Mouse (Mus musculus): Measurements from ENCODE around the gene Gm21981. TPM values are rescaled to one million over a fixed set of nuclear protein-coding genes. Genes with fewer than 3 reads are reported as not detected.

Gene Gm21981
- polyA plus RNA-seq, 1 experiment from 2014 or later, result 2.4 TPM

DNA sequence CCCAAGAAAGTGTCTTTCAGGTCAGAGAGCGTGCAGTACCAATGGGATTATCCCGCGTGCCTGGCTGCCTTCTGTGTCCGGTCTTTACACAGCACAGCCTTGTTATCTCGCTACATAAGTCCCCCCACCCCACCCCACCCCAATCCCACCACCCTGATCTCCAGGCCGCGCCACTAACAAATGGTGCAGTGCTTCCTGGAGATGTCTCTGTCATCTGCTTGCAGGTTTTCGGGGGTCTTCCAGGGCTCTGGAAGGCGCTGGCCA is 6.0 kb downstream of the Gm21981 start, which contains the start of gene Tomm6:
TSS of gene Tomm6 (minus strand) at position 43 of the 264 bp plus-strand sequence.
- H3K27me3 ChIP-seq (ENCODE audit: control insufficient read depth, insufficient read depth, low read length), result no peaks in the 10 kb centered on the region
- under 1% methylated on average over 9 of the region's 9 CpGs for WGBS
- no peak for ATAC-seq (replicated peaks; ENCODE audit: insufficient number of reproducible peaks, low FRiP score, low TSS enrichment, low read depth)

DNA sequence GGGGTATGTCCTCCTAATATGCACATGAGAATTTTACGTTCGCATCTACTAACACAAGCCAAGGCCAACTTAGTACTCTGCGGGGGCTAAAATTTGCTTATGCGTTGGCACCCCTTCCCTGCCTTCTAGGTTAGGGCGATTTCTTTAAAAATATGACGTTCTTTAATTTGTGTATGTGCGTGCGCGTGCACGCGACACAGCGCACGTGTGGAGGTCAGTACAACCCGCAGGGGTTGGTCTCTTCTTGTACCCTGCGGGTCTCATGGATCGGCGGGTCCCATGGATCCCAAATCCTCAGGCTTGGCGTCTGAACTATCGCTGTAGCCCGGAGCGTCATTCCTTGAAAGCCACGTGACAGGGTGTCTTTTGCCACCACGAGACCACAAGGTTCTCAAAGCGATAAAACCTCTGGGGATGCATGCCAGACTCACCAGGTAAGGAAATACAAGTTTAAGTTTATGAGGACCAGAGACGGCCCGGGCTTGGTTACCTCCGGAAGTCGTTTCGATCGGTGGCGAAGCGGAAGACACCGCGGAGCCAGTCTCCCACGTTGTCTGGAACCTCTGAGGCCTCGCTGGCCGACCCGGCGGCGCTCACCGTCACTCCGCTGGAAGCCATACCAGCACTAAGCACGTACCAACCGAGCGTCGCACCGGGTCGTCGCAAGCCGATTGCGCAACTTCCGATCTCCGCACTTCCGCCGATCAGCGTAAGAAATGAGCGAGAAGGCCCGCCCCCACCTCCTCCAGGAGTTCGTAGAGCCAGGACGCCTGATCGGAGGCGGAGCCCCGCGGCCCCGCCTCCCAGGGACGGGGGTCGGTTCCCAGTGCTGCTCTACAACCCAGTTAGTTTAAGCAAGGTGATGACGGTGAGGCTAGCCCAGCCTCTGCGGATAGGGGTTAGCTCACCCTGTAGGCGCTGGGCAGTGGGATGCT is 6.6 kb downstream of the Gm21981 start:
- Histone ChIP-seq H3K27me3 (ENCODE audit: control insufficient read depth, insufficient read depth, low read length) (no peaks in the 10 kb centered on the region), H3K4me3 (ENCODE audit: low read depth, low read length) (peak overlapping the region; percentile 88), H3K36me3 (replicated peaks; ENCODE audit: control insufficient read depth, insufficient read depth, low read depth, low read length) (no peaks in the 10 kb centered on the region; the same call in 1 of the 2 replicates), H3K27ac (replicated peaks; ENCODE audit: low read depth, low read length) (0 out of 2 replicates have a peak overlapping the region, but pooled peaks have one; percentile 22), H3K9me3 (replicated peaks; ENCODE audit: control insufficient read depth, low read length) (no peaks in the 10 kb centered on the region), H3K9ac (replicated peaks; ENCODE audit: low read length) (peak overlapping the region; percentile 84), H3K4me2 (ENCODE audit: low read depth, low read length) (peak overlapping the region; percentile 97), H3K4me1 (ENCODE audit: control insufficient read depth, insufficient read depth, low read length) (no peaks in the 10 kb centered on the region; the same call in 1 of the 2 replicates)
- peak; percentile 99 for DNase-seq (ENCODE audit: low spot score)
- peak; percentile 89 for ATAC-seq (replicated peaks; ENCODE audit: insufficient number of reproducible peaks, low FRiP score, low TSS enrichment, low read depth)
- under 1% methylated on average over 70 of the region's 70 CpGs for WGBS

More for the DNA sequence above, 6.0 kb downstream of the Gm21981 start, which contains the start of gene Tomm6:
- Histone ChIP-seq H3K4me2 (ENCODE audit: low read depth, low read length) (peak within 1 kb of the TSS; percentile 97), H3K36me3 (replicated peaks; ENCODE audit: control insufficient read depth, insufficient read depth, low read depth, low read length) (no peaks in the 10 kb centered on the region), H3K4me3 (ENCODE audit: low read depth, low read length) (peak within 1 kb of the TSS; percentile 88), H3K9ac (replicated peaks; ENCODE audit: low read length) (peak within 1 kb of the TSS; percentile 84), H3K27ac (replicated peaks; ENCODE audit: low read depth, low read length) (peak within 1 kb of the TSS; percentile 22; the same call in 1 of the 2 replicates), H3K9me3 (replicated peaks; ENCODE audit: control insufficient read depth, low read length) (no peaks in the 10 kb centered on the region), H3K4me1 (ENCODE audit: control insufficient read depth, insufficient read depth, low read length) (no peaks in the 10 kb centered on the region; the same call in 1 of the 2 replicates)
- no peak for DNase-seq (ENCODE audit: low spot score)

DNA sequence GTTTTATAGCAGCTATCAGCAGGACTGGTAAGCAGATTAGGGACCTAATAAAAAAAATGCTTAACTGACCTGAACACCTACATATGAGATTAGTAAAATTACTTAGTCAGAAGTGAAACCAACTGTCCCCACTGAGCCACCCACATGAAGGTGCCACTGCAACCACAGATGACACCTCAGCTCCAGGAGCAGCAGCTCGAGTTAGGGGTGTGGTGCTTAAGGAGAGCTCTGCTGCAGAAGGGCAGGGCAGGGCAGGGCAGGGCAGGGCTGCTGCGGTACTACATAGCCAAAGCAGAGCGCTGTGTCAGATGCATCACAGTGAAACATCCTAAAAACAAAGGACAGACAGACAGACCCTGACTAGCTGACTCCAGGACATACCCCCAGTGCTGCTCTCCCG is 11.4 kb downstream of the Gm21981 start:
- Histone ChIP-seq H3K4me3 (ENCODE audit: low read depth, low read length) (no peak overlapping the region), H3K9ac (replicated peaks; ENCODE audit: low read length) (no peak overlapping the region), H3K36me3 (replicated peaks; ENCODE audit: control insufficient read depth, insufficient read depth, low read depth, low read length) (no peaks in the 10 kb centered on the region; the same call in 1 of the 2 replicates), H3K9me3 (replicated peaks; ENCODE audit: control insufficient read depth, low read length) (no peaks in the 10 kb centered on the region), H3K4me1 (ENCODE audit: control insufficient read depth, insufficient read depth, low read length) (no peaks in the 10 kb centered on the region), H3K27ac (replicated peaks; ENCODE audit: low read depth, low read length) (no peak overlapping the region), H3K27me3 (ENCODE audit: control insufficient read depth, insufficient read depth, low read length) (no peaks in the 10 kb centered on the region), H3K4me2 (ENCODE audit: low read depth, low read length) (no peak overlapping the region)
- no peak for ATAC-seq (replicated peaks; ENCODE audit: insufficient number of reproducible peaks, low FRiP score, low TSS enrichment, low read depth)
- WGBS, result 93% methylated on average over 4 of the region's 4 CpGs
- no peak for DNase-seq (ENCODE audit: low spot score)

DNA sequence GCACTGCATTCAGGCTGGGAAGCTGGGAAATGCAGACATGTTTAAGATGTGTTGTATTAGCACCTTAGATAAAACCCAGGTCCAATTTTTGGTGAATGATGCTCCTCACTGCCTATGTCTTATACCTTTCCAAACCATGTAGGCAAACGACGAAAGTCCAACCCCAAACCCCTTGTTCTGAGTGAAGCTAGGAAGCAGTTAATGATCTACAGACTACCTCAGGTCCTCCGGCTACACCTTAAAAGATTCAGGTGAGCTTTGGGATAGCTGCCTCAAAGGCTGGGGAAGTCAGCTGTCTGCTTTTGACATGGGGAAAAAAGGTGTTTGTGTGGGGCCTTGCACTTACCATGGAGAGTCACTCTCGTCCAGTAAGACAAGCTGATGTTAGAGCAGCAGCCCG is 15.6 kb downstream of the Gm21981 start:
- ATAC-seq (replicated peaks; ENCODE audit: insufficient number of reproducible peaks, low FRiP score, low TSS enrichment, low read depth) (no peak), DNase-seq (ENCODE audit: low spot score) (no peak)
- Histone ChIP-seq H3K4me1 (ENCODE audit: control insufficient read depth, insufficient read depth, low read length) (no peaks in the 10 kb centered on the region; the same call in 1 of the 2 replicates), H3K4me2 (ENCODE audit: low read depth, low read length) (no peak overlapping the region), H3K36me3 (replicated peaks; ENCODE audit: control insufficient read depth, insufficient read depth, low read depth, low read length) (no peaks in the 10 kb centered on the region; the same call in 1 of the 2 replicates), H3K9ac (replicated peaks; ENCODE audit: low read length) (no peak overlapping the region), H3K4me3 (ENCODE audit: low read depth, low read length) (no peak overlapping the region), H3K27ac (replicated peaks; ENCODE audit: low read depth, low read length) (no peak overlapping the region), H3K27me3 (ENCODE audit: control insufficient read depth, insufficient read depth, low read length) (no peaks in the 10 kb centered on the region), H3K9me3 (replicated peaks; ENCODE audit: control insufficient read depth, low read length) (no peaks in the 10 kb centered on the region)
- WGBS, result 84% methylated on average over 5 of the region's 5 CpGs

DNA sequence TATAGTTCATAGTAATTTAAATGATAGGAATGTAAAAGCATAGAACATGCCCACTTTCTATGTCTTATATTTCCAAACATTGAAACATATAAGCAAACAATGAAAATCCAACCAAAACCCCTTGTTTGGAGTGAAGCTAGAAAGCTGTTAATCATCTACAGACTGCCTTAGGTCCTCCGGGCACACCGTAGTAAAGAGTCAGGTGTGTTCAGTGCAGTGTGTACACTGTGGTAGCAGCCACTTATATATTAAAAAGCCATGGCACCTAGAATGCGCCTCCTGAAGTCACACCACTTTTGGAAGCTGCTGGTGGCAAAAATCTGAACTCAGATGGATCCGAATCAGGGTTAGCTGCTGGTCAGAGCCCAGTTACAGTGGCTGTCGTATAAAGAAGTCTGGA is 16.0 kb downstream of the Gm21981 start:
- no peaks in the 10 kb centered on the region for H3K27me3 ChIP-seq (ENCODE audit: control insufficient read depth, insufficient read depth, low read length)
- no peak overlapping the region for H3K4me3 ChIP-seq (ENCODE audit: low read depth, low read length)
- no peaks in the 10 kb centered on the region; the same call in 1 of the 2 replicates for H3K36me3 ChIP-seq (replicated peaks; ENCODE audit: control insufficient read depth, insufficient read depth, low read depth, low read length)
- 89% methylated on average over 5 of the region's 5 CpGs for WGBS
- H3K9me3 ChIP-seq (replicated peaks; ENCODE audit: control insufficient read depth, low read length), result no peaks in the 10 kb centered on the region
- no peak overlapping the region for H3K4me2 ChIP-seq (ENCODE audit: low read depth, low read length)
- H3K9ac ChIP-seq (replicated peaks; ENCODE audit: low read length), result no peak overlapping the region
- H3K4me1 ChIP-seq (ENCODE audit: control insufficient read depth, insufficient read depth, low read length), result peaks cover under 1% of the 10 kb centered on the region; the same call in 1 of the 2 replicates
- no peak overlapping the region for H3K27ac ChIP-seq (replicated peaks; ENCODE audit: low read depth, low read length)
- DNase-seq (ENCODE audit: low spot score) (no peak), ATAC-seq (replicated peaks; ENCODE audit: insufficient number of reproducible peaks, low FRiP score, low TSS enrichment, low read depth) (no peak)

DNA sequence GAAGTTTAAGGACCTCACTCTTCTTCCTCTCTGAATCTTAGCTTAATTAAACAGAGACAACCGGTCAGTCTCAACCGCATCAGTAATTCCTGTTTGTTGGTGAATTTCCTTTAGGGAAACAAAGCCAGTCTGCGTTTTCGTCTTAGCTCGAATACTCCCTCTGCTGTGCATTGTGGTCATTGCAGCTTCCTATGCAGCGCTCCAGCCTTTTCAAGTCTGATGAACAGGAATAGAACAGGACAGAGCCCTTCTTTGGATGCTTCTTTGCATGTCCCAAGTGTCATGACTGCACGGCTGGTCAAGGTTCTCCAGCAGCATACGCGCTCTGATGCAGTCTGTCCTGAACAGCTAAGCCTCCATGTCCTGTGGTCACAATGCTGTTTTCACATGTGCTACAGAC is 17.7 kb downstream of the Gm21981 start:
- DNase-seq (ENCODE audit: low spot score) (peak; percentile 84), ATAC-seq (replicated peaks; ENCODE audit: insufficient number of reproducible peaks, low FRiP score, low TSS enrichment, low read depth) (no peak)
- Histone ChIP-seq H3K27ac (replicated peaks; ENCODE audit: low read depth, low read length) (no peak overlapping the region), H3K36me3 (replicated peaks; ENCODE audit: control insufficient read depth, insufficient read depth, low read depth, low read length) (no peaks in the 10 kb centered on the region; the same call in 1 of the 2 replicates), H3K4me1 (ENCODE audit: control insufficient read depth, insufficient read depth, low read length) (peaks cover 10% of the 10 kb centered on the region), H3K9me3 (replicated peaks; ENCODE audit: control insufficient read depth, low read length) (no peaks in the 10 kb centered on the region), H3K27me3 (ENCODE audit: control insufficient read depth, insufficient read depth, low read length) (no peaks in the 10 kb centered on the region), H3K4me3 (ENCODE audit: low read depth, low read length) (no peak overlapping the region), H3K4me2 (ENCODE audit: low read depth, low read length) (no peak overlapping the region), H3K9ac (replicated peaks; ENCODE audit: low read length) (no peak overlapping the region)
- 22% methylated on average over 9 of the region's 9 CpGs for WGBS

DNA sequence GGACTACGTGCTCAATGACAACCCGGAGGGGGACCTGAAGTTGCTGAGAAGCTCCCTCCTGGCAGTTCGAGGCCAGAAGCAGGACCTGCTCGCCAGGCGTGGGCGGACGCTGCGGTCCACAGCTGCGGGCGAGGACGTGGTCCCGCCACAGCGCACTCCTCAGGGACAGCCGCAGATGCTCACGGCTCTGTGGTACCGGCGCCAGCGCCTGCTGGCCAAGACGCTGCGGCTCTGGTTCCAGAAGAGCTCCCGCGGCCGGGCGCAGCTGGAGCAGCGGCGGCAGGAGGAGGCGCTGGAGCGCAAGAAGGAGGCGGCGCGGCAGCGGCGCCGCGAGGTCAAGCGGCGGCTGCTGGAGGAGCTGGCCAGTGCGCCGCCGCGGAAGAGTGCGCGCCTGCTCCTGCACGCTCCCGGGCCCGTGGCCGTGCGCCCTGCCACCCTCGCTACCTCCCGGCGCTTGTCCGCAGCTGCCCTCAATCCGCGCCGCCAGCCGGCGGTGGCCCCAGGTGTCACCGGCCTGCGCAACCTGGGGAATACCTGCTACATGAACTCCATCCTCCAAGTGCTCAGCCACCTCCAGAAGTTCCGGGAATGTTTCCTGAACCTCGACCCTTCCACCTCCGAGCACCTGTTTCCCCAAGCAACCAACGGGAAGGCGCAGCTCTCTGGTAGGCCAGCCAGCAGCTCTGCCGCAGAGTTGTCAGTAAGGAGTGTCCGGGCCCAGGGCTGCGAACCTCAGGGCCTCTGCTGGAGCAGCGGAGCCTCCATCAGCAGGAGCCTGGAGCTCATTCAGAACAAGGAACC is 21.7 kb downstream of the Gm21981 start:
- no peak overlapping the region for H3K27ac ChIP-seq (replicated peaks; ENCODE audit: low read depth, low read length)
- peak; percentile 79; the same call in 1 of the 2 replicates for ATAC-seq (replicated peaks; ENCODE audit: insufficient number of reproducible peaks, low FRiP score, low TSS enrichment, low read depth)
- WGBS, result 3% methylated on average over 60 of the region's 68 CpGs

More for the DNA sequence above, 21.7 kb downstream of the Gm21981 start:
- Histone ChIP-seq H3K36me3 (replicated peaks; ENCODE audit: control insufficient read depth, insufficient read depth, low read depth, low read length) (no peaks in the 10 kb centered on the region; the same call in 1 of the 2 replicates), H3K4me1 (ENCODE audit: control insufficient read depth, insufficient read depth, low read length) (peaks cover 10% of the 10 kb centered on the region), H3K27me3 (ENCODE audit: control insufficient read depth, insufficient read depth, low read length) (no peaks in the 10 kb centered on the region), H3K4me3 (ENCODE audit: low read depth, low read length) (peak overlapping the region; percentile 35), H3K9me3 (replicated peaks; ENCODE audit: control insufficient read depth, low read length) (no peaks in the 10 kb centered on the region), H3K9ac (replicated peaks; ENCODE audit: low read length) (peak overlapping the region; percentile 61), H3K4me2 (ENCODE audit: low read depth, low read length) (peak overlapping the region; percentile 88)
- DNase-seq (ENCODE audit: low spot score), result peak; percentile 79

Data from embryonic facial prominence, embryonic 11.5 days (tissue).